Mouse (Mus musculus) natural killer cell, adult 2 months (primary cell): ENCODE data around the gene Gm20388.
A peak's percentile ranks its signal among the peaks of the same experiment; 100 is the strongest.

Experiments used
- DNase-seq, 2 experiments: peaks; one replicate each; pipeline ENCODE4 v3.0.0; 2022; ENCODE audit warnings: low spot score in 2 of 2

Gene Gm20388

GRCm38 (mm10) chr8:121377680-121378079, 1467.0 kb downstream of the Gm20388 start:
- DNase-seq = no peak

GRCm38 (mm10) chr8:121379387-121379786, 1468.7 kb downstream of the Gm20388 start:
- no peak for DNase-seq

- peak; percentile 12 to 19 for DNase-seq
These were observed 1472.1 kb downstream of the Gm20388 start for GRCm38 (mm10) chr8:121382583-121383241.

- DNase-seq = no peak
These were observed 1474.9 kb downstream of the Gm20388 start for GRCm38 (mm10) chr8:121385540-121385939.

GRCm38 (mm10) chr8:121390608-121391007, 1480.0 kb downstream of the Gm20388 start:
- DNase-seq = no peak

GRCm38 (mm10) chr8:121391254-121391653, 1480.6 kb downstream of the Gm20388 start:
- DNase-seq = no peak

GRCm38 (mm10) chr8:121391771-121392170, 1481.1 kb downstream of the Gm20388 start:
- no peak for DNase-seq

- no peak for DNase-seq
These were observed 1481.8 kb downstream of the Gm20388 start for GRCm38 (mm10) chr8:121392482-121392881.

- DNase-seq = no peak
These were observed 1482.5 kb downstream of the Gm20388 start for GRCm38 (mm10) chr8:121393111-121393510.

GRCm38 (mm10) chr8:121394686-121395085, 1484.0 kb downstream of the Gm20388 start:
- DNase-seq = no peak

GRCm38 (mm10) chr8:121395316-121395715, 1484.7 kb downstream of the Gm20388 start:
- no peak for DNase-seq

GRCm38 (mm10) chr8:121396151-121396550, 1485.5 kb downstream of the Gm20388 start:
- DNase-seq = no peak

- DNase-seq = no peak
These were observed 1486.6 kb downstream of the Gm20388 start for GRCm38 (mm10) chr8:121397201-121397698.

- no peak for DNase-seq
These were observed 1487.4 kb downstream of the Gm20388 start for GRCm38 (mm10) chr8:121398081-121398480.

- DNase-seq = no peak
These were observed 1488.1 kb downstream of the Gm20388 start for GRCm38 (mm10) chr8:121398724-121399123.

- DNase-seq = no peak
These were observed 1488.5 kb downstream of the Gm20388 start for GRCm38 (mm10) chr8:121399173-121399572.

- DNase-seq = no peak
These were observed 1489.9 kb downstream of the Gm20388 start for GRCm38 (mm10) chr8:121400581-121400980.

GRCm38 (mm10) chr8:121403821-121404220, 1493.2 kb downstream of the Gm20388 start:
- DNase-seq = no peak

GRCm38 (mm10) chr8:121418081-121418480, 1507.4 kb downstream of the Gm20388 start:
- DNase-seq = no peak

- DNase-seq = no peak
These were observed 1508.9 kb downstream of the Gm20388 start for GRCm38 (mm10) chr8:121419551-121419950.

- DNase-seq = no peak
These were observed 1510.4 kb downstream of the Gm20388 start for GRCm38 (mm10) chr8:121421009-121421408.

- no peak for DNase-seq
These were observed 1513.4 kb downstream of the Gm20388 start for GRCm38 (mm10) chr8:121424080-121424479.

GRCm38 (mm10) chr8:121424600-121424999, 1514.0 kb downstream of the Gm20388 start:
- DNase-seq = peak in 1 of 2 experiments; percentile 12

GRCm38 (mm10) chr8:121431499-121431898, 1520.9 kb downstream of the Gm20388 start:
- no peak for DNase-seq
